Mouse (Mus musculus) yolk sac, embryonic 10.5 days (tissue): Measurements from ENCODE around the gene Il17ra.
A peak's percentile ranks its signal among the peaks of the same experiment; 100 is the strongest.

ENCODE experiments used
- DNase-seq: peaks from one replicate; pipeline ENCODE4 v3.0.0-alpha.2; 2017; ENCODE audit warnings: low spot score

The Il17ra gene

GRCm38 (mm10) chr6:120508645-120509044 lies 45.6 kb downstream of the Il17ra start:
- no peak for DNase-seq

- DNase-seq = no peak
These were observed 46.9 kb downstream of the Il17ra start for GRCm38 (mm10) chr6:120509975-120510374.

GRCm38 (mm10) chr6:120510425-120510824 lies 47.4 kb downstream of the Il17ra start:
- DNase-seq = no peak

- no peak for DNase-seq
These were observed 48.2 kb downstream of the Il17ra start for GRCm38 (mm10) chr6:120511212-120511611.

- DNase-seq = peak; percentile 15
These were observed 53.4 kb downstream of the Il17ra start for GRCm38 (mm10) chr6:120516422-120516821.

GRCm38 (mm10) chr6:120516879-120517278 lies 53.8 kb downstream of the Il17ra start:
- no peak for DNase-seq

GRCm38 (mm10) chr6:120517311-120517710 lies 54.3 kb downstream of the Il17ra start:
- no peak for DNase-seq

GRCm38 (mm10) chr6:120519647-120520046 lies 56.6 kb downstream of the Il17ra start:
- no peak for DNase-seq

- no peak for DNase-seq
These were observed 61.7 kb downstream of the Il17ra start for GRCm38 (mm10) chr6:120524796-120525195.

GRCm38 (mm10) chr6:120529123-120529522 lies 66.1 kb downstream of the Il17ra start:
- DNase-seq = no peak

- peak; percentile 91 for DNase-seq
These were observed 68.2 kb downstream of the Il17ra start, which contains the start of gene Hdhd5 for GRCm38 (mm10) chr6:120531020-120531965. TSS of gene Hdhd5 (minus strand) at chr6:120531319.

GRCm38 (mm10) chr6:120532594-120532993 lies 69.5 kb downstream of the Il17ra start:
- DNase-seq = no peak

- no peak for DNase-seq
These were observed 73.3 kb downstream of the Il17ra start for GRCm38 (mm10) chr6:120536337-120536736.
